Mouse (Mus musculus): ENCODE data around the gene Cfdp1. TPM values are rescaled to one million over a fixed set of nuclear protein-coding genes. Genes with fewer than 3 reads are reported as not detected.

Cfdp1 gene
- polyA plus RNA-seq, 1 experiment from 2014 or later = 220 TPM

GRCm38 (mm10) chr8:111732004-111732403 lies 122.1 kb downstream of the Cfdp1 start:
- Histone ChIP-seq H3K27me3 (ENCODE audit: insufficient read depth, low read length) (no peaks in the 10 kb centered on the region), H3K4me3 (ENCODE audit: low read length) (peak overlapping the region; percentile 82), H3K9ac (replicated peaks; ENCODE audit: low read length) (peak overlapping the region; percentile 93), H3K4me1 (ENCODE audit: insufficient read depth, low read length) (peaks cover 90% of the 10 kb centered on the region), H3K4me2 (replicated peaks; ENCODE audit: low read depth, low read length) (peak overlapping the region; percentile 72), H3K27ac (ENCODE audit: low read length) (peak overlapping the region; percentile 92), H3K9me3 (ENCODE audit: low read length) (no peaks in the 10 kb centered on the region), H3K36me3 (ENCODE audit: insufficient read depth, low read length) (no peaks in the 10 kb centered on the region)
- ATAC-seq (ENCODE audit: low FRiP score, low TSS enrichment) = peak; percentile 90
- WGBS = 0% methylated on average over 32 of the region's 41 CpGs

GRCm38 (mm10) chr8:111731231-111731977 lies 122.7 kb downstream of the Cfdp1 start:
- no peak for ATAC-seq (ENCODE audit: low FRiP score, low TSS enrichment)
- H3K27ac ChIP-seq (ENCODE audit: low read length) = peak overlapping the region; percentile 84
- H3K9me3 ChIP-seq (ENCODE audit: low read length) = no peaks in the 10 kb centered on the region
- H3K4me3 ChIP-seq (ENCODE audit: low read length) = peak overlapping the region; percentile 82
- peaks cover 90% of the 10 kb centered on the region for H3K4me1 ChIP-seq (ENCODE audit: insufficient read depth, low read length)
- H3K36me3 ChIP-seq (ENCODE audit: insufficient read depth, low read length) = no peaks in the 10 kb centered on the region
- H3K4me2 ChIP-seq (replicated peaks; ENCODE audit: low read depth, low read length) = peak overlapping the region; percentile 72
- peak overlapping the region; percentile 93 for H3K9ac ChIP-seq (replicated peaks; ENCODE audit: low read length)
- WGBS = under 1% methylated on average over 39 of the region's 39 CpGs
- H3K27me3 ChIP-seq (ENCODE audit: insufficient read depth, low read length) = no peaks in the 10 kb centered on the region

- 42% methylated on average over 7 of the region's 7 CpGs for WGBS
- H3K36me3 ChIP-seq (ENCODE audit: insufficient read depth, low read length) = no peaks in the 10 kb centered on the region
- peak; percentile 16; the same call in 1 of the 2 replicates for ATAC-seq (ENCODE audit: low FRiP score, low TSS enrichment)
- no peaks in the 10 kb centered on the region for H3K27me3 ChIP-seq (ENCODE audit: insufficient read depth, low read length)
- H3K27ac ChIP-seq (ENCODE audit: low read length) = peak overlapping the region; percentile 70
- peaks cover 77% of the 10 kb centered on the region for H3K4me1 ChIP-seq (ENCODE audit: insufficient read depth, low read length)
- peak overlapping the region; percentile 72 for H3K4me2 ChIP-seq (replicated peaks; ENCODE audit: low read depth, low read length)
- no peaks in the 10 kb centered on the region for H3K9me3 ChIP-seq (ENCODE audit: low read length)
- peak overlapping the region; percentile 93 for H3K9ac ChIP-seq (replicated peaks; ENCODE audit: low read length)
- H3K4me3 ChIP-seq (ENCODE audit: low read length) = peak overlapping the region; percentile 12; the same call in 1 of the 2 replicates
Observed at GRCm38 (mm10) chr8:111729233-111730170, 124.6 kb downstream of the Cfdp1 start.

GRCm38 (mm10) chr8:111728481-111728880 lies 125.6 kb downstream of the Cfdp1 start:
- WGBS = 76% methylated on average over 5 of the region's 5 CpGs
- Histone ChIP-seq H3K36me3 (ENCODE audit: insufficient read depth, low read length) (no peaks in the 10 kb centered on the region), H3K9me3 (ENCODE audit: low read length) (no peaks in the 10 kb centered on the region), H3K4me1 (ENCODE audit: insufficient read depth, low read length) (peaks cover 67% of the 10 kb centered on the region), H3K4me3 (ENCODE audit: low read length) (no peak overlapping the region), H3K9ac (replicated peaks; ENCODE audit: low read length) (no peak overlapping the region; the same call in 1 of the 2 replicates), H3K4me2 (replicated peaks; ENCODE audit: low read depth, low read length) (no peak overlapping the region), H3K27ac (ENCODE audit: low read length) (no peak overlapping the region), H3K27me3 (ENCODE audit: insufficient read depth, low read length) (no peaks in the 10 kb centered on the region)
- ATAC-seq (ENCODE audit: low FRiP score, low TSS enrichment) = no peak

- Histone ChIP-seq H3K4me1 (ENCODE audit: insufficient read depth, low read length) (peaks cover 57% of the 10 kb centered on the region), H3K36me3 (ENCODE audit: insufficient read depth, low read length) (no peaks in the 10 kb centered on the region), H3K9ac (replicated peaks; ENCODE audit: low read length) (no peak overlapping the region), H3K27ac (ENCODE audit: low read length) (no peak overlapping the region), H3K4me2 (replicated peaks; ENCODE audit: low read depth, low read length) (no peak overlapping the region), H3K9me3 (ENCODE audit: low read length) (no peaks in the 10 kb centered on the region), H3K27me3 (ENCODE audit: insufficient read depth, low read length) (no peaks in the 10 kb centered on the region), H3K4me3 (ENCODE audit: low read length) (no peak overlapping the region)
- 71% methylated on average over 4 of the region's 4 CpGs for WGBS
- no peak for ATAC-seq (ENCODE audit: low FRiP score, low TSS enrichment)
Observed at GRCm38 (mm10) chr8:111727553-111727952, 126.5 kb downstream of the Cfdp1 start.

GRCm38 (mm10) chr8:111726102-111726900 lies 127.8 kb downstream of the Cfdp1 start:
- Histone ChIP-seq H3K27me3 (ENCODE audit: insufficient read depth, low read length) (no peaks in the 10 kb centered on the region), H3K4me3 (ENCODE audit: low read length) (no peak overlapping the region), H3K4me1 (ENCODE audit: insufficient read depth, low read length) (peaks cover 53% of the 10 kb centered on the region), H3K9me3 (ENCODE audit: low read length) (no peaks in the 10 kb centered on the region), H3K27ac (ENCODE audit: low read length) (peak overlapping the region; percentile 87), H3K36me3 (ENCODE audit: insufficient read depth, low read length) (no peaks in the 10 kb centered on the region), H3K4me2 (replicated peaks; ENCODE audit: low read depth, low read length) (0 out of 2 replicates have a peak overlapping the region, but pooled peaks have one; percentile 12), H3K9ac (replicated peaks; ENCODE audit: low read length) (peak overlapping the region; percentile 37)
- peak; percentile 64 for ATAC-seq (ENCODE audit: low FRiP score, low TSS enrichment)
- 43% methylated on average over 7 of the region's 7 CpGs for WGBS

GRCm38 (mm10) chr8:111725341-111725740 lies 128.8 kb downstream of the Cfdp1 start:
- peaks cover 49% of the 10 kb centered on the region for H3K4me1 ChIP-seq (ENCODE audit: insufficient read depth, low read length)
- no peak for ATAC-seq (ENCODE audit: low FRiP score, low TSS enrichment)

GRCm38 (mm10) chr8:111720115-111720544 lies 134.0 kb downstream of the Cfdp1 start:
- no peaks in the 10 kb centered on the region for H3K9me3 ChIP-seq (ENCODE audit: low read length)
- H3K27me3 ChIP-seq (ENCODE audit: insufficient read depth, low read length) = no peaks in the 10 kb centered on the region
- peaks cover 34% of the 10 kb centered on the region for H3K4me1 ChIP-seq (ENCODE audit: insufficient read depth, low read length)
- H3K4me2 ChIP-seq (replicated peaks; ENCODE audit: low read depth, low read length) = no peak overlapping the region
- 44% methylated on average over 4 of the region's 4 CpGs for WGBS
- H3K9ac ChIP-seq (replicated peaks; ENCODE audit: low read length) = no peak overlapping the region
- no peak for ATAC-seq (ENCODE audit: low FRiP score, low TSS enrichment)
- H3K4me3 ChIP-seq (ENCODE audit: low read length) = no peak overlapping the region
- peaks cover 28% of the 10 kb centered on the region for H3K36me3 ChIP-seq (ENCODE audit: insufficient read depth, low read length)
- H3K27ac ChIP-seq (ENCODE audit: low read length) = no peak overlapping the region

More at GRCm38 (mm10) chr8:111725341-111725740, 128.8 kb downstream of the Cfdp1 start:
- 88% methylated on average over 6 of the region's 6 CpGs for WGBS
- Histone ChIP-seq H3K9me3 (ENCODE audit: low read length) (no peaks in the 10 kb centered on the region), H3K9ac (replicated peaks; ENCODE audit: low read length) (no peak overlapping the region), H3K27me3 (ENCODE audit: insufficient read depth, low read length) (no peaks in the 10 kb centered on the region), H3K4me3 (ENCODE audit: low read length) (no peak overlapping the region), H3K36me3 (ENCODE audit: insufficient read depth, low read length) (peaks cover 9% of the 10 kb centered on the region), H3K4me2 (replicated peaks; ENCODE audit: low read depth, low read length) (no peak overlapping the region), H3K27ac (ENCODE audit: low read length) (no peak overlapping the region)

- H3K4me3 ChIP-seq (ENCODE audit: low read length) = no peak overlapping the region
- 26% methylated on average over 5 of the region's 5 CpGs for WGBS
- H3K4me2 ChIP-seq (replicated peaks; ENCODE audit: low read depth, low read length) = no peak overlapping the region
- peak; percentile 32; the same call in 1 of the 2 replicates for ATAC-seq (ENCODE audit: low FRiP score, low TSS enrichment)
- peak overlapping the region; percentile 70 for H3K27ac ChIP-seq (ENCODE audit: low read length)
- peaks cover 34% of the 10 kb centered on the region for H3K4me1 ChIP-seq (ENCODE audit: insufficient read depth, low read length)
- H3K27me3 ChIP-seq (ENCODE audit: insufficient read depth, low read length) = no peaks in the 10 kb centered on the region
- no peaks in the 10 kb centered on the region for H3K9me3 ChIP-seq (ENCODE audit: low read length)
- H3K36me3 ChIP-seq (ENCODE audit: insufficient read depth, low read length) = peaks cover 40% of the 10 kb centered on the region
- H3K9ac ChIP-seq (replicated peaks; ENCODE audit: low read length) = no peak overlapping the region
Observed at GRCm38 (mm10) chr8:111718937-111719336, 135.2 kb downstream of the Cfdp1 start.

Measured in kidney, embryonic 16.5 days (tissue).